ENCODE assay signal across 8 mouse cellular contexts in genomic region chr2:150904272-150904935, GRCm38 (mm10). TPM values are rescaled to one million over a fixed set of nuclear protein-coding genes. Genes with fewer than 3 reads are reported as not detected.
A peak's percentile ranks its signal among the peaks of the same experiment; 100 is the strongest.
DNase-seq lines count a peak whose midpoint lies in the region; ATAC-seq and TF ChIP-seq lines count a peak whose summit lies in the region.

Gene Abhd12, minus strand, starts transcription at chr2:150904741.

- H3K4me3 ChIP-seq in C2C12 (ENCODE audit: insufficient read depth, poor library complexity, severe bottlenecking), result peak within 1 kb of the TSS; percentile 85
- H3K4me3 ChIP-seq in erythroblast, embryonic 14.5 days (replicated peaks), result peak within 1 kb of the TSS; percentile 88
- peak within 1 kb of the TSS; percentile 99 for H3K4me3 ChIP-seq in heart, embryonic 12.5 days
- peak within 1 kb of the TSS; percentile 81 for H3K4me3 ChIP-seq in kidney, postnatal 0 days (replicated peaks; ENCODE audit: low read depth, low read length)
- peak within 1 kb of the TSS; percentile 78 for H3K4me3 ChIP-seq in liver, embryonic 11.5 days (ENCODE audit: low read depth, low read length)
- H3K4me3 ChIP-seq in stomach, embryonic 14.5 days (ENCODE audit: low read depth, low read length), result peak within 1 kb of the TSS; percentile 79

- ATAC-seq in heart, embryonic 12.5 days (ENCODE audit: insufficient number of reproducible peaks, low FRiP score), result peak; percentile 99
- peak; percentile 98 for ATAC-seq in kidney, postnatal 0 days (replicated peaks; ENCODE audit: low FRiP score, low read depth)
- peak; percentile 96 for ATAC-seq in liver, embryonic 11.5 days (replicated peaks; ENCODE audit: low FRiP score)
- ATAC-seq in stomach, embryonic 14.5 days (ENCODE audit: insufficient number of reproducible peaks, insufficient read depth, low FRiP score, low read depth), result peak; percentile 97

- peak within 1 kb of the TSS; percentile 99 for H3ac ChIP-seq in C2C12 (ENCODE audit: control insufficient read depth, insufficient read length, low read depth)

- peaks cover 24% of the 10 kb centered on the region for H3K79me3 ChIP-seq in C2C12 (ENCODE audit: low read depth)

- peak; percentile 99 for DNase-seq in brain, embryonic 14.5 days (ENCODE audit: low read depth)
- DNase-seq in kidney, postnatal 0 days (ENCODE audit: low spot score), result peak; percentile 98
- peak; percentile 99 for DNase-seq in liver, embryonic 11.5 days (ENCODE audit: low spot score)
- peak; percentile 95 for DNase-seq in naive thymus-derived CD4-positive, alpha-beta T cell, adult 2 months (ENCODE audit: low read depth)

- no peaks in the 10 kb centered on the region for H3K9me3 ChIP-seq in erythroblast, embryonic 14.5 days (ENCODE audit: control insufficient read depth, low read length)
- H3K9me3 ChIP-seq in heart, embryonic 12.5 days (replicated peaks), result no peaks in the 10 kb centered on the region
- no peaks in the 10 kb centered on the region for H3K9me3 ChIP-seq in kidney, postnatal 0 days (replicated peaks; ENCODE audit: low read length)
- no peaks in the 10 kb centered on the region for H3K9me3 ChIP-seq in liver, embryonic 11.5 days (ENCODE audit: control insufficient read depth, low read length)
- no peaks in the 10 kb centered on the region for H3K9me3 ChIP-seq in stomach, embryonic 14.5 days (ENCODE audit: control insufficient read depth, low read depth, low read length)

- no peaks in the 10 kb centered on the region for H3K27me3 ChIP-seq in C2C12 (ENCODE audit: control insufficient read depth, insufficient read depth, insufficient read length)
- no peaks in the 10 kb centered on the region for H3K27me3 ChIP-seq in erythroblast, embryonic 14.5 days (ENCODE audit: control insufficient read depth)
- H3K27me3 ChIP-seq in heart, embryonic 12.5 days (replicated peaks), result no peaks in the 10 kb centered on the region
- H3K27me3 ChIP-seq in kidney, postnatal 0 days (ENCODE audit: insufficient read depth, low read length), result no peaks in the 10 kb centered on the region
- no peaks in the 10 kb centered on the region for H3K27me3 ChIP-seq in liver, embryonic 11.5 days (replicated peaks; ENCODE audit: control insufficient read depth, insufficient read depth, low read length)
- no peaks in the 10 kb centered on the region for H3K27me3 ChIP-seq in stomach, embryonic 14.5 days (ENCODE audit: control insufficient read depth, insufficient read depth, low read length)

- H3K4me2 ChIP-seq in heart, embryonic 12.5 days, result peak within 1 kb of the TSS; percentile 96
- peak within 1 kb of the TSS; percentile 90 for H3K4me2 ChIP-seq in kidney, postnatal 0 days (ENCODE audit: low read length)
- H3K4me2 ChIP-seq in liver, embryonic 11.5 days, result peak within 1 kb of the TSS; percentile 78
- H3K4me2 ChIP-seq in stomach, embryonic 14.5 days (replicated peaks; ENCODE audit: low read depth, low read length), result peak within 1 kb of the TSS; percentile 89

- peak within 1 kb of the TSS; percentile 78 for H3K27ac ChIP-seq in heart, embryonic 12.5 days (ENCODE audit: poor library complexity, severe bottlenecking)
- H3K27ac ChIP-seq in kidney, postnatal 0 days, result peak within 1 kb of the TSS; percentile 88
- peak within 1 kb of the TSS; percentile 88 for H3K27ac ChIP-seq in liver, embryonic 11.5 days (ENCODE audit: low read depth, low read length)
- H3K27ac ChIP-seq in stomach, embryonic 14.5 days (ENCODE audit: low read length), result peak within 1 kb of the TSS; percentile 69

- H3K36me3 ChIP-seq in C2C12 (ENCODE audit: control insufficient read depth, insufficient read depth), result peaks cover 11% of the 10 kb centered on the region
- H3K36me3 ChIP-seq in erythroblast, embryonic 14.5 days (ENCODE audit: control insufficient read depth), result peaks cover 3% of the 10 kb centered on the region
- peaks cover 6% of the 10 kb centered on the region; the same call in 1 of the 2 replicates for H3K36me3 ChIP-seq in heart, embryonic 12.5 days
- no peaks in the 10 kb centered on the region for H3K36me3 ChIP-seq in kidney, postnatal 0 days (ENCODE audit: insufficient read depth, low read length)
- no peaks in the 10 kb centered on the region for H3K36me3 ChIP-seq in liver, embryonic 11.5 days (ENCODE audit: control insufficient read depth, insufficient read depth, low read length)
- no peaks in the 10 kb centered on the region for H3K36me3 ChIP-seq in stomach, embryonic 14.5 days (ENCODE audit: control insufficient read depth, insufficient read depth, low read length)

- H3K4me1 ChIP-seq in erythroblast, embryonic 14.5 days (ENCODE audit: control insufficient read depth), result peaks cover 42% of the 10 kb centered on the region
- H3K4me1 ChIP-seq in heart, embryonic 12.5 days (replicated peaks), result peaks cover 9% of the 10 kb centered on the region
- H3K4me1 ChIP-seq in kidney, postnatal 0 days (replicated peaks; ENCODE audit: insufficient read depth, low read length), result 0 out of 2 replicates have a peak, but pooled peaks cover 5% of the 10 kb centered on the region
- peaks cover 6% of the 10 kb centered on the region for H3K4me1 ChIP-seq in liver, embryonic 11.5 days (replicated peaks; ENCODE audit: control insufficient read depth, insufficient read depth, low read length)
- 0 out of 2 replicates have a peak, but pooled peaks cover 13% of the 10 kb centered on the region for H3K4me1 ChIP-seq in stomach, embryonic 14.5 days (ENCODE audit: control insufficient read depth, insufficient read depth, low read length)

- H3K79me2 ChIP-seq in C2C12 (ENCODE audit: control insufficient read depth, insufficient read depth), result peaks cover 46% of the 10 kb centered on the region

- TF ChIP-seq POLR2A in brain, embryonic 14.5 days (IDR thresholded peaks at IDR 0.05; ENCODE audit: borderline replicate concordance, extremely low read depth, insufficient read depth, insufficient read length, poor library complexity, severe bottlenecking), result peak; percentile 91

- no peak for TF ChIP-seq CTCF in C2C12 (IDR thresholded peaks at IDR 0.05; ENCODE audit: control insufficient read depth, insufficient read depth, insufficient read length)
- no peak for TF ChIP-seq CTCF in brain, embryonic 14.5 days (IDR thresholded peaks at IDR 0.05; ENCODE audit: borderline replicate concordance, extremely low read depth, insufficient read depth, insufficient read length)
- TF ChIP-seq CTCF in kidney, postnatal 0 days (IDR thresholded peaks at IDR 0.05; ENCODE audit: low read depth), result no peak

- WGBS in heart, embryonic 12.5 days, result under 1% methylated on average over 72 of the region's 72 CpGs
- WGBS in kidney, postnatal 0 days, result under 1% methylated on average over 72 of the region's 72 CpGs
- under 1% methylated on average over 72 of the region's 72 CpGs for WGBS in liver, embryonic 11.5 days
- WGBS in stomach, embryonic 14.5 days, result under 1% methylated on average over 66 of the region's 72 CpGs

- peak within 1 kb of the TSS; percentile 96 for H3K9ac ChIP-seq in heart, embryonic 12.5 days
- peak within 1 kb of the TSS; percentile 83 for H3K9ac ChIP-seq in kidney, postnatal 0 days (ENCODE audit: low read depth, low read length)
- peak within 1 kb of the TSS; percentile 84 for H3K9ac ChIP-seq in liver, embryonic 11.5 days (ENCODE audit: low read depth, low read length)
- peak within 1 kb of the TSS; percentile 82 for H3K9ac ChIP-seq in stomach, embryonic 14.5 days (replicated peaks; ENCODE audit: low read depth, low read length)

TF ChIP-seq in C2C12, 6 proteins besides CTCF, POLR2A, EP300 and RAD21:
- TF ChIP-seq MYOD1 (IDR thresholded peaks at IDR 0.05; ENCODE audit: control insufficient read depth, insufficient read length, low read depth), result no peak
- no peak for TF ChIP-seq USF1 (IDR thresholded peaks at IDR 0.05; ENCODE audit: low read depth)
- no peak for TF ChIP-seq CEBPB (IDR thresholded peaks at IDR 0.05; ENCODE audit: low read depth)
- TF ChIP-seq FOSL1 (IDR thresholded peaks at IDR 0.05; ENCODE audit: insufficient read depth, low read length, poor library complexity, severe bottlenecking), result no peak
- TF ChIP-seq MYOG (IDR thresholded peaks at IDR 0.05; ENCODE audit: control insufficient read depth, extremely low read depth, insufficient read length), result no peak
- TF ChIP-seq MAX (IDR thresholded peaks at IDR 0.05), result peak; percentile 53

RNA-seq across cellular contexts. Expression of gene Abhd12, which starts in this region (rescaled TPM):
- polyA plus RNA-seq in C2C12 (2012; fragmentation: generic; extraction: Trizol), result 62.7 TPM
- polyA plus RNA-seq in brain, embryonic 14.5 days (2012; rRNA removed), result 72.4 and 76.2 TPM in 2 replicates
- 3.4 and 3.6 TPM in 2 replicates for polyA plus RNA-seq in erythroblast, embryonic 14.5 days (2012)
- polyA plus RNA-seq in heart, embryonic 12.5 days (2016; fragmentation: Nextera tagmentation; extraction: Ambion mirVana), result 47.9 and 49.2 TPM in 2 replicates
- polyA plus RNA-seq in kidney, postnatal 0 days (2015; fragmentation: Nextera tagmentation; extraction: Ambion mirVana), result 70.1 and 71.3 TPM in 2 replicates
- polyA plus RNA-seq in liver, embryonic 11.5 days (2014; fragmentation: Nextera tagmentation; extraction: Ambion mirVana), result 35.4 and 37.5 TPM in 2 replicates
- 59.5 and 63.0 TPM in 2 replicates for polyA plus RNA-seq in stomach, embryonic 14.5 days (2014; fragmentation: Nextera tagmentation; extraction: Ambion mirVana)

Comparison
In these comparisons a context has a peak if more than half of its experiments do, and no peak if none do; other contexts are left out.
1. Peak in every context shown above with its lines: DNase-seq, ATAC-seq, H3K4me3 ChIP-seq and H3K27ac ChIP-seq.